Mouse (Mus musculus): ENCODE measurements around the gene Ctf2. TPM values are rescaled to one million over a fixed set of nuclear protein-coding genes. Genes with fewer than 3 reads are reported as not detected.

The Ctf2 gene
- polyA plus RNA-seq, 1 experiment, result not detected

DNA sequence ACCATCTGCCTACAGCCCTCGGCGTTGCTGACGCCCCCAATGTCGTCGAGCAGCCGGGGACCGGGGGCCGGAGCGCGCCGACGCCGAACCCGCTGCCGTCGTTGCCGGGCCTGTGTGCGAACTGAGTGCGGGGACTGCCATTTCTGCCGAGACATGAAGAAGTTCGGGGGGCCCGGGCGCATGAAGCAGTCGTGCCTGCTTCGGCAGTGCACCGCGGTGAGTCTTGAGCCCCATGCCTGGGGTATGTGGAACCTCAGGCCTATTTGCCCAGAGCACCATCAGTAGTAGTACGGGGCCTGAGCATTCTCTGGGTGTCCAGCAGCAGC, 16.2 kb upstream of the Ctf2 start:
- Histone ChIP-seq H3K27me3 (replicated peaks; ENCODE audit: control insufficient read depth, insufficient read depth, low read length) (no peaks in the 10 kb centered on the region), H3K27ac (ENCODE audit: insufficient read depth, low read depth, low read length) (no peak overlapping the region), H3K4me1 (ENCODE audit: control insufficient read depth, insufficient read depth, low read length) (peaks cover 3% of the 10 kb centered on the region; the same call in 1 of the 2 replicates), H3K36me3 (ENCODE audit: control insufficient read depth, insufficient read depth, low read length) (peaks cover 1% of the 10 kb centered on the region; the same call in 1 of the 2 replicates), H3K4me3 (ENCODE audit: insufficient read depth, low read depth, low read length) (no peak overlapping the region)
- no peak for TF ChIP-seq POLR2A (IDR thresholded peaks at IDR 0.05; ENCODE audit: low read depth, low read length)
- no peak for DNase-seq
- WGBS, result 91% methylated on average over 28 of the region's 28 CpGs

DNA sequence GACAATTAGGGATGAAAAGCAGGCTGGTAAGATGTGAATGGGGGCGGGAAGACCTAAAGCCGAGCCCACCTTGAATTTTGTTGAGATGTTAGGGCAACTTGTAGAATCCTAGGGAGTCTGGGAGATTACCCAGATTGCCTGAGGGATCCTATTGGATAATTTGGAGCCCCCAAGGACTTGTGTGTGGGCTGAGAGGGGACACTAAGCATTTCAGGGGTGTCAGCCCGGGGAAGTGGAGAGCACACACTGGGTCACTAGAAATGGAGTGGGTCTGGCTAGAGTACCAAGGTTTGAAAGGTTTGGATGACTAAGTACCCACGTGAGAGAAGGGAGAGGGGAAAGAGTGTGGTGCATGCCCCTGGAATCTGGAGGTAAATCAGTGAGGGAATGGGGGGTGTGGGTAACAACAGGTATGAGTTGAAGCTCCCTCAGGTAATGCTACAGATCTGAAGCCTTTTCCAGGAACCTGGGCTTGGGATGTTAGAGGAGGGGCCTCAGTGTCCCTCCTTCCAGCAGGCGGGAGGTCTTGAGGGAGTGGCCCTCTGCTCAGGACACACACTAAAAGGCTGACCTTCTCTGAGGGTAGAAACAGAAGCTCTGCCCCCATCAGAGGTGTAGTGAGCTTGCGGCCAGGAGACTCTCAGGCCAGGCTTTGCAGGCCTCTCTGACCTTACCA, 15.7 kb upstream of the Ctf2 start:
- H3K36me3 ChIP-seq (ENCODE audit: control insufficient read depth, insufficient read depth, low read length), result peaks cover 1% of the 10 kb centered on the region; the same call in 1 of the 2 replicates
- no peak for DNase-seq
- H3K27ac ChIP-seq (ENCODE audit: insufficient read depth, low read depth, low read length), result no peak overlapping the region
- WGBS, result 63% methylated on average over 6 of the region's 6 CpGs
- H3K4me1 ChIP-seq (ENCODE audit: control insufficient read depth, insufficient read depth, low read length), result peaks cover 3% of the 10 kb centered on the region; the same call in 1 of the 2 replicates
- no peaks in the 10 kb centered on the region for H3K27me3 ChIP-seq (replicated peaks; ENCODE audit: control insufficient read depth, insufficient read depth, low read length)
- no peak overlapping the region for H3K4me3 ChIP-seq (ENCODE audit: insufficient read depth, low read depth, low read length)
- TF ChIP-seq CTCF (conservative IDR thresholded peaks at IDR 0.05; ENCODE audit: insufficient read depth, insufficient read length, low read depth, low read length) (no peak), POLR2A (IDR thresholded peaks at IDR 0.05; ENCODE audit: low read depth, low read length) (no peak)

DNA sequence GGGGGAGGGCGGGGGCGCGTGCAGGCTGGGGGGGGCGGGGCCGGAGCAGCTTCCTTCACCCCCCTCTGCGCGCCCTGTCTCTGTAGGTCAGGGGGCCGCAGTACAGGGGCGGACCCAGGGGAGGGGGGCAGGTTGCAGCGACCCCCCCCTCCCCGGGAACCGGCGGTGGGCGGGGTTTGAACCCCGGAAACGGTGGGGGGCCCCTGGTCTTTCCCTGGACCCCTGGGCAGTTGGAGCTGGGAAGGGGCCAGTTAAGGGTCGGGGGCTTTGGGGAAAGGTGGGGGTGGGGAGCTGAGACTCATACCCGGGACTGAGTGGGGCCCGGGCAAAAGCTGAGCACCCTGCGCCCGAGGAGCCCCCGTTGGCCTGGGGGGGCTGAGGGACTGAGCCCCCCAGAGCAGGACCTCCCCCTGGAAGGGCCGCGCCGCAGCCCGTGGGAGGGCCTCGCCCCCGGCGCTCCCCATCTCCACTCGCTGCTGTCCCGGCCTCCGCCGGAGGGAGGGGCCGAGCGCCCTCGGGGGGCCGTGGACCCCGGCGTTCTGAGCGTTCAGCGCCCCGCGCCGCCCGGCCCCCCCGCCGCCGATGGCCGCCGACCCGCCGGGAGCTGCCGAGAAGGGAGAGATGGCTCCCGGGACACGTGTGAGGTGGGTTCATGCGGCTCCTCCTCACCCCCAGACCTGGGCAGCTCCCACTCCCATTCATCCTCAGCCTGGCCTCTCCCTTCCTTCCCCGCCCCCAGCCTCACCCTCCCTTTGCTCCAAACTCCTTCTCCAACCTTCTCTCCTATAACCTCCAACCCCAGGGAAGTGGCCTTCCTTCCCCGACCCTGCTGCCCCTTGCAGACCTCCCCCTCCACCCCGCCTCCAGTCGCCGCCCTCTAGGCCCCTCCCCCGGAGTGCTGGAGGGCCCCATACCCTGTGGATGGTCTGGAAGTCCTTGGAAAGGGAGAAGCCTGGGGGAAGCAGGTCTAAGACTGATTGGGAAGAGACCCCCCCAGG, 14.8 kb upstream of the Ctf2 start:
- TF ChIP-seq CTCF (conservative IDR thresholded peaks at IDR 0.05; ENCODE audit: insufficient read depth, insufficient read length, low read depth, low read length), result no peak
- TF ChIP-seq POLR2A (IDR thresholded peaks at IDR 0.05; ENCODE audit: low read depth, low read length), result no peak
- peak overlapping the region; percentile 87 for H3K4me3 ChIP-seq (ENCODE audit: insufficient read depth, low read depth, low read length)
- DNase-seq, result no peak
- WGBS, result 1% methylated on average over 59 of the region's 62 CpGs
- H3K4me1 ChIP-seq (ENCODE audit: control insufficient read depth, insufficient read depth, low read length), result peaks cover 3% of the 10 kb centered on the region; the same call in 1 of the 2 replicates
- H3K36me3 ChIP-seq (ENCODE audit: control insufficient read depth, insufficient read depth, low read length), result no peaks in the 10 kb centered on the region
- H3K27me3 ChIP-seq (replicated peaks; ENCODE audit: control insufficient read depth, insufficient read depth, low read length), result no peaks in the 10 kb centered on the region
- no peak overlapping the region for H3K27ac ChIP-seq (ENCODE audit: insufficient read depth, low read depth, low read length)

DNA sequence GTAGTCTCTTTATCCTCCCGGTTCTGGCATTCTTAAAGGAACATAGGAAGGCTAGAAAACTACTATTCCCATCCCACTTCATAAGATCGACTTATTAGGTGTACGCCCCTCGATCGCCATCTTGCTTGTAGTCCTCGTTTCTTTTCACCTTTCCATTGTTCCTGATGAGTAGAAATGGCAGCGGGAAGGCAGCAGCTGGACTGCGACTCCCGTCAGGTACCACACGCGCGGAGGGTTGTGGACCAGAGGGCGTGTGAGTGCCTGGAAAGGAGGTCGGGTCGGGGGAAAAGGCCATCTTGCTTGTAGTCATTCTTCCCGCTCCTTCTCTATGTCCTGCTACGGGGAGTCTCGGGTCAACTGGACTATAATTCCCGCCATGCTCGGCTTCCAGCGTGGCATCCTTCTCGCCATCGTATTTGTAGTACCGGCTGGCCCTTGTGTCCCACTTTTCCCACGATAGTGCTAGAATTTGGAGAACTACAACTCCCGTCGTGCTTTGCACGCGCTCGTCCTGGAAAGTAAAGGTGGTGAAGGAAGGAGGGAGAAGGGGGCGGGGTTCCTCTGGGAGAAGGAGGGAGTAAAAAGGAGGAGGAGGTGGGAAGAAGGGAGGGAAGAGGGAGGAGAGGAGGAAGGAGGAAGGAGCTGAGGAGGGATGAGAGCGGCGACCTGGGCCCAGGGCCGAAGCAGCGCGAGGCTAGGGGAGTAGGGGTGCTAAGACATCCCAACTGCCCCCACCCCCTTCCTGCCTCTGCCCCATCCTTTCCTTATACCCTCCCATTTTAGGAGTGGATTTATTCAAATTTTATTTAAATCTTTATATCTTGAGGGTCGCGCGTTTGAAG, 13.9 kb upstream of the Ctf2 start:
- Histone ChIP-seq H3K4me3 (ENCODE audit: insufficient read depth, low read depth, low read length) (peak overlapping the region; percentile 87), H3K36me3 (ENCODE audit: control insufficient read depth, insufficient read depth, low read length) (no peaks in the 10 kb centered on the region), H3K27ac (ENCODE audit: insufficient read depth, low read depth, low read length) (peak overlapping the region; percentile 77), H3K27me3 (replicated peaks; ENCODE audit: control insufficient read depth, insufficient read depth, low read length) (no peaks in the 10 kb centered on the region), H3K4me1 (ENCODE audit: control insufficient read depth, insufficient read depth, low read length) (peaks cover 3% of the 10 kb centered on the region; the same call in 1 of the 2 replicates)
- TF ChIP-seq CTCF (conservative IDR thresholded peaks at IDR 0.05; ENCODE audit: insufficient read depth, insufficient read length, low read depth, low read length) (no peak), POLR2A (IDR thresholded peaks at IDR 0.05; ENCODE audit: low read depth, low read length) (peak; percentile 68)
- WGBS, result under 1% methylated on average over 39 of the region's 39 CpGs
- DNase-seq, result peak; percentile 99

DNA sequence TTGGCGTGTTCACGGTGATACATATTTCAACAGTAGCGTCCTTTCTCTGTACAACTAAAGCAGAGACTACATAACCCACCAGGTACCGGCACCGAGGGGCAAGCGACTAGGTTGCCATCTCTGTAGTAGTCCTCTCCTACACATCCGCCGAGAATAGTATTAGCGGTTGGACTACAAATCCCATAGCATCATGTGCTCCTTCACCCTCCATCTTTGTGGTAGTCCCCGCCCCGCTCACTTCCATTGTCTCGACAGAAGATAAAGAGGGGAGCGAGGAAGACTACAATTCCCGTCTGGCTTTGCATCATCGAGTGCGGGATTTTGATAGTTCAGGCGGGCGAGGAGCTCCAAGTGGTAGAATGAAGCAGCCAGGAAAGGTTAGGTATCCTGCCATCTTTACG, 13.3 kb upstream of the Ctf2 start:
- peak overlapping the region; percentile 77 for H3K27ac ChIP-seq (ENCODE audit: insufficient read depth, low read depth, low read length)
- under 1% methylated on average over 19 of the region's 19 CpGs for WGBS
- no peaks in the 10 kb centered on the region for H3K36me3 ChIP-seq (ENCODE audit: control insufficient read depth, insufficient read depth, low read length)
- peak overlapping the region; percentile 87 for H3K4me3 ChIP-seq (ENCODE audit: insufficient read depth, low read depth, low read length)
- peak; percentile 98 for DNase-seq
- no peaks in the 10 kb centered on the region for H3K27me3 ChIP-seq (replicated peaks; ENCODE audit: control insufficient read depth, insufficient read depth, low read length)
- TF ChIP-seq POLR2A (IDR thresholded peaks at IDR 0.05; ENCODE audit: low read depth, low read length), result no peak
- TF ChIP-seq CTCF (conservative IDR thresholded peaks at IDR 0.05; ENCODE audit: insufficient read depth, insufficient read length, low read depth, low read length), result 0 out of 2 replicates have a peak, but pooled peaks have one; percentile 0
- H3K4me1 ChIP-seq (ENCODE audit: control insufficient read depth, insufficient read depth, low read length), result peaks cover 3% of the 10 kb centered on the region; the same call in 1 of the 2 replicates

DNA sequence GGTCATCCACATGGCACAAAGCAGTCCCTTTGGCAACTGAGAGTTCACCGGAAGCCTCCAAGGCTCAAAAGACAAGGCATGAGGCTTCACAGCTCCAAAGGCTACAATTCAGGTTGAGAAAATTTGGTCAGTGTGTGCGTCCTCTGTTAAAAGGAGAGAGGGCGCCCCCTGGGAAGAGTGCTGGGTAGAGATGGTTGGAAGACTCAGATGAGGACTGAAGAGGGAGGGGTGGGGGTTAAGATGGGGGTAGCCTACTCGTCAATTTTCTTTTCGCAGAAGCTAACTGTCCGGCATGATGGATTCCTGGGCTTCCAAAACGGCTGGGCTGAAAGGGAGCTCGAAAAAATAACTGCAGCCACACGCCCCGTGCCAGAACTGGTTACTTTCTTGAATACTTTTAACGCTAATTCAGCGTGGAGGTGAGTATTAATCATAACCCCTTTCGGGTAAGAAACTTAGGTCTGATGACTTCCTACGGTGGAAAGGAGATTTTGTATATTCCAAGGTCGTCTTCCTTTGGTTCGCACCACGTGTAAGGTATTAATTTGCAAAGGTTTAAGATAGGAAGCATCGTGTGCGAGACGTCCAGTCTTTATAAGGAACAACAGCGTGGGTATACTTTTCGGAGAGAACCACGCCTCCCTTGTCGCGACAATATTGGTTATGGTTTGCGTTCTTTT, 12.5 kb upstream of the Ctf2 start, which contains the start of gene Fbxl19:
Fbxl19 (plus strand) TSS at position 178 of the 680 bp plus-strand sequence.
- under 1% methylated on average over 26 of the region's 26 CpGs for WGBS
- TF ChIP-seq POLR2A (IDR thresholded peaks at IDR 0.05; ENCODE audit: low read depth, low read length), result no peak
- peak; percentile 66 for TF ChIP-seq CTCF (conservative IDR thresholded peaks at IDR 0.05; ENCODE audit: insufficient read depth, insufficient read length, low read depth, low read length)
- peak; percentile 85 for DNase-seq
- peak within 1 kb of the TSS; percentile 77 for H3K27ac ChIP-seq (ENCODE audit: insufficient read depth, low read depth, low read length)
- peaks cover 3% of the 10 kb centered on the region; the same call in 1 of the 2 replicates for H3K4me1 ChIP-seq (ENCODE audit: control insufficient read depth, insufficient read depth, low read length)
- H3K36me3 ChIP-seq (ENCODE audit: control insufficient read depth, insufficient read depth, low read length), result no peaks in the 10 kb centered on the region
- no peaks in the 10 kb centered on the region for H3K27me3 ChIP-seq (replicated peaks; ENCODE audit: control insufficient read depth, insufficient read depth, low read length)
- H3K4me3 ChIP-seq (ENCODE audit: insufficient read depth, low read depth, low read length), result peak within 1 kb of the TSS; percentile 87

Measured in kidney, adult 2 months (tissue).